Mouse (Mus musculus) lung, embryonic 16.5 days (tissue): Measurements from ENCODE around the gene Chrna4. TPM values are rescaled to one million over a fixed set of nuclear protein-coding genes. Genes with fewer than 3 reads are reported as not detected.

Source experiments
- ATAC-seq: fragments of 200-750 bp; cut with Nextera tagmentation; 2 replicates; pipeline ENCODE4 v1.8.0; 2017; ENCODE audit warnings: low read depth, mild to moderate bottlenecking, moderate library complexity
- H3K27ac ChIP-seq: fragments of 300-500 bp; sonication (generic); 2 replicates; pipeline ENCODE4 v1.5.1; 2014; ENCODE audit warnings: mild to moderate bottlenecking, control low read depth, low read length
- H3K27me3 ChIP-seq: fragments of 300-500 bp; sonication (generic); 2 replicates; pipeline ENCODE4 v1.6.1; 2014; ENCODE audit warnings: low read depth, low read length, mixed read lengths; ENCODE audit not compliant: control insufficient read depth, insufficient read depth
- H3K36me3 ChIP-seq: fragments of 300-500 bp; sonication (generic); 2 replicates; pipeline ENCODE4 v1.6.1; 2014; ENCODE audit warnings: low read length; ENCODE audit not compliant: control insufficient read depth, insufficient read depth
- H3K4me1 ChIP-seq: fragments of 300-500 bp; sonication (generic); replicated peaks from 2 replicates; pipeline ENCODE4 v1.6.1; 2014; ENCODE audit warnings: low read length, mixed read lengths; ENCODE audit not compliant: control insufficient read depth, insufficient read depth
- H3K4me2 ChIP-seq: fragments of 300-500 bp; sonication (generic); 2 replicates; pipeline ENCODE4 v1.6.1; 2014; ENCODE audit warnings: low read depth, low read length, control low read depth
- H3K4me3 ChIP-seq: fragments of 300-500 bp; sonication (generic); 2 replicates; pipeline ENCODE4 v1.5.1; 2014; ENCODE audit warnings: mild to moderate bottlenecking, low read length, control low read depth
- H3K9ac ChIP-seq: fragments of 300-500 bp; sonication (generic); 2 replicates; pipeline ENCODE4 v1.6.1; 2014; ENCODE audit warnings: low read length, control low read depth
- H3K9me3 ChIP-seq: fragments of 300-500 bp; sonication (generic); 2 replicates; pipeline ENCODE4 v1.6.1; 2016; ENCODE audit warnings: low read length; ENCODE audit not compliant: control insufficient read depth
- WGBS: fragments of 180-500 bp; shearing (Covaris S2); extraction: QIAGEN DNeasy Blood & Tissue Kit; methylation state at CpG from one replicate; pipeline ENCODE4 v1.1.7; 2014; 5-methylcytosine and 5-hydroxymethylcytosine counted together
- polyA plus RNA-seq: library from polyadenylated mRNA; unstranded; fragments of >200 nt; fragmentation: Nextera tagmentation; extraction: Ambion mirVana; gene quantifications from 2 replicates; pipeline ENCODE4 v1.2.1, GENCODE M21; 2015

Chrna4 gene
- polyA plus RNA-seq, 1 experiment from 2014 or later = 0.46 TPM

DNA sequence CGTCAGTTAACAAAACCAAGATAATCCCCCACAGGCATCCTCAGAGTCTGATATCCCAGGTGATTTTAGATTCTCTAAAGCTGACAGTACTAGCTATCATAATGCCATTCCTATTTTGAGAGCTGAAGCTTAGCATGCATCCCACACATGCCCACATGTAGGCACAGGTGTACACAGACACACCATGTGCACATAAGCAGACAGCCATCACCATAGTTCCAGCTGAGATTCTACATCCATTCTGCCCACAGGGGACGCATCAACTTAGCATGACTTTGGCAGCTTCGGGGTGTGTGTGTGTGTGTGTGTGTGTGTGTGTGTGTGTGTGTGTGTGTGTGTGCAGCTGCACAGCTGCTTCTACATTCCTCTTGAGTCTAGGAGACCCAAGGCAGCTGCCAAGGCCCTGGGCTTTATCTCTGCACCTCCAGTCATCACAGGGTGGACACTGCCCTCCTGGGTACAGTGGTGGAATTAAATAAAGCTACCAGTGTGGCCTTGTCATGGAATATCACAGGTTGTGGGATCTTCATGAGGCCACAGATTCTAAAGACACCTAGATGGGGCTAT, 54.9 kb downstream of the Chrna4 start:
- Histone ChIP-seq H3K9me3 (no peaks in the 10 kb centered on the region), H3K27ac (no peak overlapping the region), H3K36me3 (0 out of 2 replicates have a peak, but pooled peaks cover 1% of the 10 kb centered on the region), H3K4me3 (no peak overlapping the region), H3K4me1 (no peaks in the 10 kb centered on the region), H3K27me3 (no peaks in the 10 kb centered on the region), H3K9ac (no peak overlapping the region), H3K4me2 (no peak overlapping the region)
- WGBS = 59% methylated on average over 3 of the region's 3 CpGs
- no peak for ATAC-seq

DNA sequence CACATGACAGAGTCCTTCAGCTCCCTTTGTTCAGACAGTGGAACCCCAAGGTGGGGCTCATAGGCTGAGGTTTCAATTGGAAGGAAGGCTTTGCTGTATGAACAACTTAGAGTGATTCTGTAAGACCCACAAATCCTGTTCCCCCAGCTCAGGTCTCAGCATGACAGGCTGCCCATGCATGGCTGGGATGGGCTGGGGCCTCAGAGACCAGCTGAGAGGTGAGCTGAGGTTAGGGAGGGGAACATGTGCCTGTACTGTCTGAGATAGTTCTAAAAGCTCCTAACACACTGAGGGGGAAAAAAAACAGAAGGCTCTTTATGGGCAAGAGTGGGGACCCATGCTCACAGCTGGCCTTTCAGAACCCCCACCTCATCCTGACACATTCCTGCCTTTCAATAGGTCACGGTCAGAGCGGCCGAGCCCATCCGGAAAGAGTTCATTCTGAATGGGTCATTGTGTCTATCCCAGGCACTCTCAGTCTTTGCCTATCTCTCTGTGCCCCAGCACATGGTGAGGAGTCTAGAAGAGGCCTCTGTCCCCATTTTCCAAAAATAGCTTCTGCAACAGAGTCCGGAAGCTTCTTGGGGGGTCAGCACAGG, 55.8 kb downstream of the Chrna4 start:
- Histone ChIP-seq H3K27me3 (no peaks in the 10 kb centered on the region), H3K9me3 (no peaks in the 10 kb centered on the region), H3K4me1 (no peaks in the 10 kb centered on the region), H3K4me3 (no peak overlapping the region), H3K27ac (no peak overlapping the region), H3K4me2 (no peak overlapping the region), H3K36me3 (peaks cover 3% of the 10 kb centered on the region; the same call in 1 of the 2 replicates), H3K9ac (no peak overlapping the region)
- 46% methylated on average over 5 of the region's 5 CpGs for whole genome bisulfite sequencing
- ATAC-seq = no peak

DNA sequence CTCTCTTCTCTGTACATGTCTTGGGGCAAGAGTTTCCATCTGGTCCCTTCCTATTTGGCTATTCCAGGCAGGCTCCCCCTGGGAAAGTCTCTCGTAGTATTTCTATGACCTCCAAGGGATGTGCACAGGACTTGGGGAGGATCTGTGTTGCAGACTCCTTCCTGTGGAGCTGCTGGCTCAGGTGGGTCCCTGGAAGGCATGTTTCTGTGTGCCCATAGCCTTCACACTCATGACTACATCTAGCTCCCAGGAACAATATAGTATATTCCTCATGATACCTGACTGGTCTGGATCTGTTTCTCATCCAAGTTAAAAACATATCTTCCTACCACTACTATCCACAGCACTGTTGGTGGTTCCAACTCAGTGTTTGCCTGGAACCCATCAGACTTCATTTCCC, 56.3 kb downstream of the Chrna4 start:
- Histone ChIP-seq H3K27me3 (no peaks in the 10 kb centered on the region), H3K4me2 (no peak overlapping the region), H3K4me3 (no peak overlapping the region), H3K27ac (no peak overlapping the region), H3K4me1 (no peaks in the 10 kb centered on the region), H3K36me3 (peaks cover 8% of the 10 kb centered on the region; the same call in 1 of the 2 replicates), H3K9me3 (no peaks in the 10 kb centered on the region), H3K9ac (no peak overlapping the region)
- 63% methylated on average over 1 of the region's 1 CpGs for WGBS
- no peak for ATAC-seq

DNA sequence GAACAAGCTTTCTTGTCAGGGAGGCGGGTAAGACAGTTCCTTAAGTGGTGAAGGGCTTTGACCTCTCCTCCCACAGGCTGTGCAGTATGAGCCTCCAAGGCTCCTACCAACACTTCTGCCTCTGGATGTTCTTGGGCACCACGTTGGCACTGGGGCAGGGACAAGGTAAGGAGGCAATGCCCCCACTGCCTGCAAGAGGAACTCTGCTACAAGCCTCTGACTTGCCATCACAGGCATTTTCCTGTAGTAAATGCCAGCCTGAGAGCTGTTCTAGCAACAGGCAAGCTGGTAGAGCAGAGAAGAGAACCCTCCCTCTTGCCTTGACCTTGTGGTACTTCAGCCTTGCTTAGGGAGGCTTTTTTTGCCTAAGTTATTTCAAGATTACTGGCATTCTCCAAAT, 56.9 kb downstream of the Chrna4 start, which contains the start of gene Col20a1:
Gene Col20a1 (plus strand): TSS at position 87 of the 400 bp plus-strand sequence.
- Histone ChIP-seq H3K27ac (no peak within 1 kb of the TSS), H3K27me3 (no peaks in the 10 kb centered on the region), H3K4me2 (no peak within 1 kb of the TSS), H3K36me3 (peaks cover 14% of the 10 kb centered on the region; the same call in 1 of the 2 replicates), H3K4me3 (no peak within 1 kb of the TSS), H3K9me3 (no peaks in the 10 kb centered on the region), H3K9ac (no peak within 1 kb of the TSS), H3K4me1 (no peaks in the 10 kb centered on the region)
- WGBS = 43% methylated on average over 2 of the region's 2 CpGs
- ATAC-seq = no peak

DNA sequence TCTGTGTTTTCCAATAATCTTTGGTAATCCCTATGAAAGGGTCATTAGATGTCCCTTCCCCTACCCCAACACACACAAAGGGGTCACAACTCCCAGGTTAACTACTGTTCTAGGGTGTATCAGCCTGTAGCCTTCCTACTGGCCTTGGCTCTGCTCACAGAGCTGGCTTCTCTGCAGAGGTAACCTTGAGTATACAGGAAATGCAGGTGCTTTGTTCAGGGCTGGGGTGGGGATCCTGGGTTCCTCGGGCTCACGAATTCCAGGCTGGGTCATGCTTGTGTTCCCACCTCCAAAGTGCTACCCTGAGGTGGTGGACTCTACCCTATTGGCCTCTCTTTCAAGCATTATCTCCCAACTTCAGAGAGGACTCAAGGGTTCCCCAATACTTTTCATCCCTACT, 57.7 kb downstream of the Chrna4 start:
- H3K9ac ChIP-seq = no peak overlapping the region
- no peak for ATAC-seq
- WGBS = 61% methylated on average over 2 of the region's 2 CpGs
- no peaks in the 10 kb centered on the region for H3K9me3 ChIP-seq
- no peak overlapping the region for H3K27ac ChIP-seq
- H3K4me3 ChIP-seq = no peak overlapping the region
- peaks cover 19% of the 10 kb centered on the region for H3K36me3 ChIP-seq
- no peaks in the 10 kb centered on the region for H3K27me3 ChIP-seq
- no peak overlapping the region for H3K4me2 ChIP-seq
- no peaks in the 10 kb centered on the region for H3K4me1 ChIP-seq

DNA sequence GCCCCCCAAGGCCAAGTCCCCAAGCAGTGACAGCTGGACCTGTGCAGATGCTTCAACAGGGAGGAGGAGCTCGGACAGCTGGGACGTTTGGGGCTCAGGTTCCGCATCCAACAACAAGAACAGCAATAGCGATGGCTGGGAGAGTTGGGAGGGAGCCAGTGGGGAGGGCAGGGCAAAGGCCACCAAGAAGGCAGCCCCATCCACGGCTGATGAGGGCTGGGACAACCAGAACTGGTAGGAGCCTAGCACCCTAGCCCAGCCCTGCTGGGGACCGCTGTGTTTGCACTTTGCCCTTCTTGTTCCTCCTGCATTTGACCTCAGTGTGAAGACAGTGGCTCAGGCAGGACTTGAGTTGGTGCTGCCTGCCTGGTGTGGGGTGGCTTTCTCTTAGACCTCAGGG, 62.2 kb downstream of the Chrna4 start:
- ATAC-seq = no peak
- Histone ChIP-seq H3K36me3 (peaks cover 47% of the 10 kb centered on the region), H3K27ac (no peak overlapping the region), H3K27me3 (no peaks in the 10 kb centered on the region), H3K4me3 (no peak overlapping the region), H3K4me2 (no peak overlapping the region), H3K9ac (no peak overlapping the region), H3K9me3 (no peaks in the 10 kb centered on the region), H3K4me1 (no peaks in the 10 kb centered on the region)
- 72% methylated on average over 6 of the region's 6 CpGs for WGBS

Other genes starting within 250 kb of the Chrna4 start
- 13.4 and 14.9 TPM in 2 replicates for gene Ythdf1, start 122.6 kb downstream of the Chrna4 start, polyA plus RNA-seq
- gene Birc7, start 114.5 kb downstream of the Chrna4 start, polyA plus RNA-seq = 0.14 TPM in 1 of 2 replicates, not detected in the other
- 98.4 and 106 TPM in 2 replicates for gene Nkain4, start 88.8 kb downstream of the Chrna4 start, polyA plus RNA-seq
- 96.2 and 98.6 TPM in 2 replicates for gene Arfgap1, start 76.3 kb downstream of the Chrna4 start, polyA plus RNA-seq
- 0.09 and 0.30 TPM in 2 replicates for gene Col20a1, start 57.0 kb downstream of the Chrna4 start, polyA plus RNA-seq
- gene Kcnq2, start 91.8 kb upstream of the Chrna4 start, polyA plus RNA-seq = 0.10 and 0.29 TPM in 2 replicates
- gene Eef1a2, start 113.5 kb upstream of the Chrna4 start, polyA plus RNA-seq = 0.16 and 0.20 TPM in 2 replicates
- 292 and 303 TPM in 2 replicates for gene Ppdpf, start 143.7 kb upstream of the Chrna4 start, polyA plus RNA-seq
- 0.04 and 0.05 TPM in 2 replicates for gene Ptk6, start 159.2 kb upstream of the Chrna4 start, polyA plus RNA-seq
- 0.34 and 0.58 TPM in 2 replicates for gene Srms, start 169.6 kb upstream of the Chrna4 start, polyA plus RNA-seq
- gene Fndc11, start 176.5 kb upstream of the Chrna4 start, polyA plus RNA-seq = 0.35 and 0.43 TPM in 2 replicates
- gene Helz2, start 198.5 kb upstream of the Chrna4 start, polyA plus RNA-seq = 3.0 and 3.4 TPM in 2 replicates
- gene Gmeb2, start 244.5 kb upstream of the Chrna4 start, polyA plus RNA-seq = 14.3 and 15.9 TPM in 2 replicates